Mouse (Mus musculus) embryonic facial prominence, embryonic 12.5 days (tissue): ENCODE results near the gene 9430015G10Rik. TPM values are rescaled to one million over a fixed set of nuclear protein-coding genes. Genes with fewer than 3 reads are reported as not detected.
"Not testable (repeated sequence)": the region's sequence is repeated elsewhere in the genome, so short reads cannot be mapped to it uniquely, and the experiment has no call there.

Source experiments
- ATAC-seq: fragments of 200-750 bp; cut with Nextera tagmentation; 2 replicates; pipeline ENCODE4 v1.8.0; 2017; ENCODE audit not compliant: insufficient number of reproducible peaks, insufficient read depth, low FRiP score, low TSS enrichment
- H3K27ac ChIP-seq: fragments of 300-500 bp; sonication (generic); 2 replicates; pipeline ENCODE4 v1.5.1; 2016; ENCODE audit warnings: mild to moderate bottlenecking
- H3K27me3 ChIP-seq: fragments of 300-500 bp; sonication (generic); 2 replicates; pipeline ENCODE4 v1.6.1; 2016; ENCODE audit warnings: mild to moderate bottlenecking, moderate library complexity
- H3K36me3 ChIP-seq: fragments of 300-500 bp; sonication (generic); 2 replicates; pipeline ENCODE4 v1.6.1; 2016; ENCODE audit warnings: mild to moderate bottlenecking
- H3K4me1 ChIP-seq: fragments of 300-500 bp; sonication (generic); 2 replicates; pipeline ENCODE4 v1.6.1; 2016
- H3K4me2 ChIP-seq: fragments of 300-500 bp; sonication (generic); replicated peaks from 2 replicates; pipeline ENCODE4 v1.6.1; 2016; ENCODE audit warnings: mild to moderate bottlenecking, moderate library complexity
- H3K4me3 ChIP-seq: fragments of 300-500 bp; sonication (generic); 2 replicates; pipeline ENCODE4 v1.5.1; 2016; ENCODE audit warnings: mild to moderate bottlenecking
- H3K9ac ChIP-seq: fragments of 300-500 bp; sonication (generic); 2 replicates; pipeline ENCODE4 v1.6.1; 2016; ENCODE audit warnings: mild to moderate bottlenecking, moderate library complexity
- H3K9me3 ChIP-seq: fragments of 300-500 bp; sonication (generic); 2 replicates; pipeline ENCODE4 v1.6.1; 2016; ENCODE audit warnings: mild to moderate bottlenecking, moderate library complexity
- WGBS: fragments of 180-500 bp; shearing (Covaris S2); methylation state at CpG from one replicate; pipeline ENCODE4 v1.1.7; 2016; 5-methylcytosine and 5-hydroxymethylcytosine counted together
- polyA plus RNA-seq: library from polyadenylated mRNA; unstranded; fragments of >200 nt; fragmentation: Nextera tagmentation; extraction: Ambion mirVana; gene quantifications from 2 replicates; pipeline ENCODE4 v1.2.1, GENCODE M21; 2016

The 9430015G10Rik gene
- polyA plus RNA-seq, 1 experiment from 2014 or later = 55.5 TPM

DNA sequence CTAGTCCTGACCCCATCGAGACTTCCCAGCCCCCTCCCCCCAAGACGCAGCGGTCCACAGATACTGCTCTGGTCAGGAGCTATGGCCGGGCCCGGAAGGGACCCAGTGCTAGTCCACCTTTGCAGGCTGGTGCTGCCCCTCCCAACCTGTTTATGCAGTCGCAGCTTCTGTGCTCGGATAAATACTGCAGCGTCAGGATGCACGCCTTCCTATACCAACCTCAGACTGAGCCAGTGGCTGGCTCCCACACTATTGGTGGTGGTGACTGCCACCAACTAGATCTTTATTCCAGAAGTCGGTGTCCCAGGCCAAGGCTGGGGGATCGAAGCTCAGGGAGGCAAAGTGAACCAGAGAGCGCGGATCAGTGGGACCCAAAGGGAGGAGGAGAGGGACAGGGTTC lies 25.3 kb downstream of the 9430015G10Rik start:
- no peak overlapping the region for H3K9ac ChIP-seq
- H3K4me2 ChIP-seq = no peak overlapping the region
- no peak overlapping the region for H3K4me3 ChIP-seq
- ATAC-seq = no peak
- whole genome bisulfite sequencing = 92% methylated on average over 13 of the region's 13 CpGs
- H3K9me3 ChIP-seq = 0 out of 2 replicates have a peak, but pooled peaks cover 4% of the 10 kb centered on the region
- no peak overlapping the region for H3K27ac ChIP-seq
- no peaks in the 10 kb centered on the region for H3K27me3 ChIP-seq
- no peaks in the 10 kb centered on the region for H3K4me1 ChIP-seq
- H3K36me3 ChIP-seq = no peaks in the 10 kb centered on the region

DNA sequence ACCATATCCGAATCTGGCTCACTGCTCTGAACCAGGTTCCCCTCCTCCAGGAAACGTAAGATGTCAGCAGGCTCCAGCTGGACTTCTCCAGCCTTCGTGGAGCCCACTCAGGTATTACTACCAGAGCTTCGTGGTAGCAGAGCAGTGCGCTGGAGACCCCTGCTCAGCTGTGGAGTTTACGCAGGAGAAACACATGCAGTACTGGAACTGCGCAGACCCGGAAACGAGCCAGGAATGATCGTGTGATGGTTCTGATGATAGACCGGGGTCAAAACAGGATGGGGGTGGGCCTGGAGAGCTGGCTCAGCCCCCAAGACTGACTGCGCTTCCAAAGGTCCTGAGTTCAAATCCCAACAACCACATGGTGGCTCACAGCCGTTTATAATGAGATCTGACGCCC lies 26.0 kb downstream of the 9430015G10Rik start:
- H3K27me3 ChIP-seq = no peaks in the 10 kb centered on the region
- H3K9ac ChIP-seq = no peak overlapping the region
- 0 out of 2 replicates have a peak, but pooled peaks cover 4% of the 10 kb centered on the region for H3K9me3 ChIP-seq
- no peak overlapping the region for H3K27ac ChIP-seq
- no peaks in the 10 kb centered on the region for H3K36me3 ChIP-seq
- WGBS = 96% methylated on average over 14 of the region's 14 CpGs
- H3K4me1 ChIP-seq = no peaks in the 10 kb centered on the region
- no peak overlapping the region for H3K4me3 ChIP-seq
- ATAC-seq = no peak
- H3K4me2 ChIP-seq = no peak overlapping the region

DNA sequence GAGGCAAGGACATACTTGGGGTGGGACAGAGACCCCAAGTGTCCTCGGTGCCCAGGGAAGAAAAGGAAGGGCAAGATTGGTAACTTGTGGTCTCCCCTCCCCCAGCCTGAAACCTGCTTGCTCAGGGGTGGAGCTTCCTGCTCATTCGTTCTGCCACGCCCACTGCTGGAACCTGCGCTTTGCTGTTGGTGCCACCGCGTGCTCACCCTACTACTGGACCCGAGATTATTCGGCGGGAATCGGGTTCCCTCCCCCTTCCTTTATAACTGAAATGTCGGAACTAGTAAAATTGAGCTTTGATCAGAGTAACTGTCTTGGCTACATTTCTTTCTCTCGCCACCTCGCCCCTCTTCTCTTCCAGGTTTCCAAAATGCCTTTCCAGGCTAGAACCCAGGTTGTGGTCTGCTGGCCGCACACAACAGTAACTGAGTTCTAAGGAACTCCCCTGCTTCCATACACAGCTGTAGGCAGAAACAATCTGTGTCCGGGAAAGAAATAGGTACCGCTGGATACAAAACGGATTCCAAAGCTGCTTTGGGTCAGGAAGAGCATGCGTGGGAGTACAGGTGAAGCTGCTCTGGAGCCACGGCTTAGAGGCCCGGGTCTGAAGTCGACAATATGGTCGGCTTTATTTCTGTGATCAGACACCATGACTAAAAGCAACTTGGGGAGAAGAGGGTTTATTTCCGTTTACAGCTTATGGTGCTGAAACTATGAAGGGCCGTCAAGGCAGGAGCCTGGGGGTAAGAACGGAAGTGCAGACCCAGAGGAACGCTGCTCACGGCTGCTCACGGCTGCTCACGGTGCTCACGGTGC lies 26.7 kb downstream of the 9430015G10Rik start:
- no peak overlapping the region for H3K4me2 ChIP-seq
- no peaks in the 10 kb centered on the region for H3K36me3 ChIP-seq
- WGBS = 93% methylated on average over 30 of the region's 30 CpGs
- ATAC-seq = no peak
- H3K9ac ChIP-seq = no peak overlapping the region
- H3K27ac ChIP-seq = no peak overlapping the region
- no peaks in the 10 kb centered on the region for H3K27me3 ChIP-seq
- no peak overlapping the region for H3K4me3 ChIP-seq
- H3K9me3 ChIP-seq = 0 out of 2 replicates have a peak, but pooled peaks cover 4% of the 10 kb centered on the region
- H3K4me1 ChIP-seq = no peaks in the 10 kb centered on the region

DNA sequence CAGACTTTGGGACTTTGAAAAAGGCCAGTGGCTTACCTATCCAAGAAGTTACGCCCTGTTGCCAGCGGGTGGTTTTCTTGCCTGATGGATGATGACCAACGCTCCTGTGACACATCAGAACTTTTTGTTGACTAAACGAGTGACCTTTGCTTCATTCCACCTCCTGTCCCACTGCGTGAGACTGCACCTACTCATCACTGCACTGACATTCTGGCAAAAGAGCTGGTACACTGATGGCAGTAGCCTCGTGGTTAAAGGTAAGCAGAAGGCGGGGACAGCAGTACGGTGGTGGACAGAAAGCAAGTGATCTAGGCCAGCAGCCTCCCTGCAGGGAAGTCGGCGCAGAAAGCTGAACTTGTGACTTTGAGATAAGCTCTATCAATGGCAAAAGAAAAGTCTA lies 41.1 kb downstream of the 9430015G10Rik start:
- H3K27ac ChIP-seq, H3K36me3 ChIP-seq, ATAC-seq, H3K9me3 ChIP-seq, H3K4me2 ChIP-seq, H3K4me3 ChIP-seq, H3K9ac ChIP-seq, H3K4me1 ChIP-seq, H3K27me3 ChIP-seq: not testable (repeated sequence)
- WGBS = 90% methylated on average over 10 of the region's 10 CpGs

DNA sequence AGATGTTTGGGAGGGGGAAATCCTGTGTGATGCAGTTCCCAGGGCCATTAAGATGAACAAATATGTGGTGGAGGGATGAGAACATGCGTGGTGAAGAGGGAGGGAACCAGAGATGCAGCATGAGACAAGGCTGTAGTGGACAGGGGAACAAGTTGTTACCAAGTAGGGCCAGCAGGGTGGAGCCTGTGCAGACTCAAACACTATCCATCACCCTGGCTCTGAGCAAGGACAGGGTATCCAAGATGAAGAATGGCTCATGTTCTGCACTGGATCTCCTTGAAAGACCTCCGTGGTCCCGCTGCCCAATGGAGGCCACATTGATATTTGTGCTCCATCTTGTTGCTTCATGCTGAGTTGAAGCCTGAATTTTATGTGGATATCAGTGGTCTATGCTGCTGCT lies 45.0 kb downstream of the 9430015G10Rik start:
- H3K4me1 ChIP-seq = no peaks in the 10 kb centered on the region
- WGBS = 95% methylated on average over 3 of the region's 3 CpGs
- no peaks in the 10 kb centered on the region for H3K36me3 ChIP-seq
- H3K9ac ChIP-seq = no peak overlapping the region
- no peak for ATAC-seq
- H3K27ac ChIP-seq = no peak overlapping the region
- no peaks in the 10 kb centered on the region for H3K27me3 ChIP-seq
- H3K4me3 ChIP-seq = no peak overlapping the region
- no peak overlapping the region for H3K4me2 ChIP-seq
- peaks cover 7% of the 10 kb centered on the region; the same call in 1 of the 2 replicates for H3K9me3 ChIP-seq

DNA sequence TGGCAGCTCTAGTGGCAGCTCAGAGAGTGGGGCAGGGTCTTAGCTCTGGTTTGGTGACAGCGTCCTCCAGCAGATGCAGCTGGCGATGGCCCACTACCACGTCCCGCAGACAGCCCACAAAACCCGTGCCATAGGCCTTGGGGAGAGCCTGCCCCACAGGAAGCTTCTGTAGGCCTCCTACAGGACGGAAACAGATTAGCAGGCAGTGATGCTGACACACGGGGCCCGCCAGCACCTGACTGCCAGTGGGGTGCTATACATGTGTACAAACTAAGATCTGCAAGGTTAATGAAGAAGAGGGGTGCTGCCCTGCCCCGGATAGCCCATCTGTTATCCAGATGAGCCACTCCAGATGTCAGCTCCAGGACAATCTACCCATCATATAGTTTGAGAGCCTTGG lies 56.7 kb downstream of the 9430015G10Rik start:
- peaks cover 98% of the 10 kb centered on the region for H3K36me3 ChIP-seq
- H3K27ac ChIP-seq = no peak overlapping the region
- H3K27me3 ChIP-seq = no peaks in the 10 kb centered on the region
- H3K4me3 ChIP-seq = no peak overlapping the region
- WGBS = 90% methylated on average over 9 of the region's 9 CpGs
- H3K9ac ChIP-seq = no peak overlapping the region
- H3K9me3 ChIP-seq = peaks cover 8% of the 10 kb centered on the region; the same call in 1 of the 2 replicates
- H3K4me1 ChIP-seq = no peaks in the 10 kb centered on the region
- no peak overlapping the region for H3K4me2 ChIP-seq
- ATAC-seq = no peak

DNA sequence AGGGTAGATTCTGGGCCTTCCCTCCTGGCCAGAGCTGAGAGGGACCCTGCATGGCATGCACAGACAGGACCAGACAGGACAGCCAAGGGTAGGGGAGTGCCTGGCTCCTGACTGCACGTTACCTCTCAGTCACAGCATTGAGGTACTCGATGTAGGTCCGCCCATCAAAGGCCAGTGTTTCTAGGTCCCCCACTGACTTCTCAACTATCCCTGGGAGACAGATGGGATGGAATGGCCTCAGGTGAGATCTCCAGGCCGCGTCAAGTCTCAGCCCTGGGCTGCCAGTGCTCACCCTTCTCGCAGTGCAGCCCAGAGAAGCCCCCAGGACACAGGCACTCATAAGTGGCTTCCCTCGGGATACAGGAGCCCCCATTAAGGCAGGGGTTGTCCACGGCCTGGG lies 58.8 kb downstream of the 9430015G10Rik start:
- no peak overlapping the region for H3K27ac ChIP-seq
- 89% methylated on average over 8 of the region's 8 CpGs for WGBS
- H3K4me1 ChIP-seq = no peaks in the 10 kb centered on the region
- no peak overlapping the region for H3K4me2 ChIP-seq
- ATAC-seq = no peak
- H3K36me3 ChIP-seq = peaks cover 100% of the 10 kb centered on the region
- H3K9me3 ChIP-seq = peaks cover under 1% of the 10 kb centered on the region; the same call in 1 of the 2 replicates
- no peak overlapping the region for H3K9ac ChIP-seq
- no peak overlapping the region for H3K4me3 ChIP-seq
- no peaks in the 10 kb centered on the region for H3K27me3 ChIP-seq

DNA sequence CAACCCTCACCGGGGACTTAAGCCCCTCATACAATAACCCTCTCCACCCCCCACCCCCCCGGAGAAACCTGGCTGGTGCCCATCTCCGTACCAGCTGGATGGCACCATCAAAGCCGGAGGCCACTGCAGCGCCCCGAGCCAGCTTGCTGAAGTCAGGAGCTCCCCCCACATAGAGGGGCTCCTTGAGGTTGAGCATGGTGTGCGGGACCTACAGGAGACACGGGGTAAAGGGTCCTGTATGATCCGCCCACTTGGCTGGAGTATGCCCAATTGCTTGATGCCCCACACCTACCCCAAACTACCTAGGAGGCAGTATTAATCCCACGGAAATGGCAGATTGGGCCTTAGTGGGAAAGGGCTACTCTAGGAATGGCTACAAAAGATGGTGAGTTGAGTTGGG lies 59.3 kb downstream of the 9430015G10Rik start:
- Histone ChIP-seq H3K27ac (no peak overlapping the region), H3K9me3 (no peaks in the 10 kb centered on the region), H3K9ac (no peak overlapping the region), H3K4me3 (no peak overlapping the region), H3K4me2 (no peak overlapping the region), H3K36me3 (peaks cover 100% of the 10 kb centered on the region), H3K4me1 (no peaks in the 10 kb centered on the region), H3K27me3 (no peaks in the 10 kb centered on the region)
- ATAC-seq = no peak
- WGBS = 94% methylated on average over 10 of the region's 10 CpGs

DNA sequence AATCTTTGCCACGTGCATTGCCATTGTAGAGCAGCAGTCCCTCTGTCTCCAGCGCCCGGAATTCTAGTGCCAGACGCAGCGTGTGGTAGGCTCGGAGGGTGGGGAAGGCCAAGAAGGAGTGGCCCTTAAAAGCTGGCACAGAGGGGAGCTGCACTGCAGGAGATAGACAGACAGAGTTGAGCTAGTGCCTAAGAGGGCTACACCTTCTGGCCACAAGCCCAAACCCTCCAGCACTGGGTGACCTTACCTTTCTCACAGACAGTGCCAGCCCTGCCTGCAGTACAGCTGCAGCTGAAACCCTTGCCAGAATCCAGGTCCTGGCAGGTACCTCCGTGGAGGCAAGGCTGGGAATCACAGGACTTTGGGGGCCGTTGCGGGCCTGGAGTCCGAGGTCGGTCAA lies 62.0 kb downstream of the 9430015G10Rik start:
- no peak overlapping the region for H3K27ac ChIP-seq
- no peaks in the 10 kb centered on the region for H3K27me3 ChIP-seq
- peaks cover 99% of the 10 kb centered on the region for H3K36me3 ChIP-seq
- no peaks in the 10 kb centered on the region for H3K4me1 ChIP-seq
- no peaks in the 10 kb centered on the region for H3K9me3 ChIP-seq
- 95% methylated on average over 11 of the region's 11 CpGs for WGBS
- no peak overlapping the region for H3K4me3 ChIP-seq
- ATAC-seq = no peak
- H3K4me2 ChIP-seq = no peak overlapping the region
- no peak overlapping the region for H3K9ac ChIP-seq

Other genes with a start within 250 kb of the 9430015G10Rik start
- gene Tas1r3, start 246.6 kb upstream of the 9430015G10Rik start, polyA plus RNA-seq = 0.34 and 0.47 TPM in 2 replicates
- 15.9 and 17.1 TPM in 2 replicates for gene Cptp, start 240.5 kb upstream of the 9430015G10Rik start, polyA plus RNA-seq
- gene Ints11, start 240.4 kb upstream of the 9430015G10Rik start, polyA plus RNA-seq = 83.7 and 85.4 TPM in 2 replicates
- gene Pusl1, start 218.2 kb upstream of the 9430015G10Rik start, polyA plus RNA-seq = 56.0 and 56.6 TPM in 2 replicates
- 25.1 and 27.7 TPM in 2 replicates for gene Acap3, start 218.2 kb upstream of the 9430015G10Rik start, polyA plus RNA-seq
- 158 and 160 TPM in 2 replicates for gene Ube2j2, start 166.2 kb upstream of the 9430015G10Rik start, polyA plus RNA-seq
- gene C1qtnf12, start 147.7 kb upstream of the 9430015G10Rik start, polyA plus RNA-seq = 31.9 and 35.8 TPM in 2 replicates
- gene B3galt6, start 117.3 kb upstream of the 9430015G10Rik start, polyA plus RNA-seq = 18.4 and 20.3 TPM in 2 replicates
- 141 and 143 TPM in 2 replicates for gene Sdf4, start 117.1 kb upstream of the 9430015G10Rik start, polyA plus RNA-seq
- 0.70 and 1.1 TPM in 2 replicates for gene Tnfrsf4, start 96.1 kb upstream of the 9430015G10Rik start, polyA plus RNA-seq
- gene Tnfrsf18, start 83.8 kb upstream of the 9430015G10Rik start, polyA plus RNA-seq = 1.9 and 2.3 TPM in 2 replicates
- gene Ttll10, start 50.6 kb upstream of the 9430015G10Rik start, polyA plus RNA-seq = 1.0 and 1.5 TPM in 2 replicates
- gene Rnf223, start 20.5 kb downstream of the 9430015G10Rik start, polyA plus RNA-seq = 0.43 and 0.61 TPM in 2 replicates
- 100.0 and 101 TPM in 2 replicates for gene Agrn, start 87.5 kb downstream of the 9430015G10Rik start, polyA plus RNA-seq
- gene Isg15, start 90.8 kb downstream of the 9430015G10Rik start, polyA plus RNA-seq = 1.1 and 1.3 TPM in 2 replicates
- 2.0 and 3.1 TPM in 2 replicates for gene AW011738, start 93.3 kb downstream of the 9430015G10Rik start, polyA plus RNA-seq
- gene Perm1, start 105.9 kb downstream of the 9430015G10Rik start, polyA plus RNA-seq = 0.70 and 1.1 TPM in 2 replicates
- gene Plekhn1, start 124.9 kb downstream of the 9430015G10Rik start, polyA plus RNA-seq = 32.5 and 35.7 TPM in 2 replicates
- gene Noc2l, start 126.0 kb downstream of the 9430015G10Rik start, polyA plus RNA-seq = 97.4 and 98.7 TPM in 2 replicates
- gene Samd11, start 145.7 kb downstream of the 9430015G10Rik start, polyA plus RNA-seq = 1.1 and 1.3 TPM in 2 replicates
- not detected in 2 replicates for gene Vmn2r-ps159, start 221.1 kb downstream of the 9430015G10Rik start, polyA plus RNA-seq